Mouse (Mus musculus) frontal cortex, adult 2 months (tissue): Measurements from ENCODE around the gene Dvl1. TPM values are rescaled to one million over a fixed set of nuclear protein-coding genes. Genes with fewer than 3 reads are reported as not detected.

ENCODE experiments used
- DNase-seq, 2 experiments: peaks; one replicate each; pipeline ENCODE4 v3.0.0; 2022; ENCODE audit warnings: low spot score in 1 of 2; ENCODE audit errors: extremely low spot score in 1 of 2
- polyA plus RNA-seq: library from polyadenylated mRNA; depleted of rRNA; stranded (reverse); fragments of >200 nt; gene quantifications from 2 replicates; pipeline ENCODE4 v1.2.3, GENCODE M21; 2012

Gene Dvl1
- polyA plus RNA-seq, 1 experiment = 129 TPM

DNA sequence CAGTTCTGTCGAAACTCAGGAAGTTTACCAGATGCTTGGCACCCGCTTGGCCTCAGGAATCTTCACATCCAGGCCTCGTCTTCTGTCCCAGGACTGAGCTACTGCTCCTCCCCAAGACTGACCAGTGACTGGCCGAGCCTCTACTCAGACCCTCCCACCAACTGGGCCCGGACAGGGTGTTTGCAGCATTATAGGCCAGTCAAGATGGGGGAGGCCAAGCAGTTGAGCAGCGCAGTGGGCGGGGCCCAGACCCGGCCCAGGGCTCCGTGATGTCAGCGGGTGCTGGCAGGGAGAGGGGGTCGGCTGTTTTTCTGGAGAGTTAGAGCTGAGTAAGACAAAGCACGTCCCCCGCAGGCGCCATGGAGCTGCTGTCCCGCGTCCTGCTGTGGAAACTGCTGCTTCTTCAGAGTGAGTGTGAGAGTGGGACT is 7.7 kb upstream of the Dvl1 start, which contains the start of gene Mxra8:
Gene Mxra8, plus strand, starts transcription at position 198 of the 428 bp plus-strand sequence.
- DNase-seq = no peak

DNA sequence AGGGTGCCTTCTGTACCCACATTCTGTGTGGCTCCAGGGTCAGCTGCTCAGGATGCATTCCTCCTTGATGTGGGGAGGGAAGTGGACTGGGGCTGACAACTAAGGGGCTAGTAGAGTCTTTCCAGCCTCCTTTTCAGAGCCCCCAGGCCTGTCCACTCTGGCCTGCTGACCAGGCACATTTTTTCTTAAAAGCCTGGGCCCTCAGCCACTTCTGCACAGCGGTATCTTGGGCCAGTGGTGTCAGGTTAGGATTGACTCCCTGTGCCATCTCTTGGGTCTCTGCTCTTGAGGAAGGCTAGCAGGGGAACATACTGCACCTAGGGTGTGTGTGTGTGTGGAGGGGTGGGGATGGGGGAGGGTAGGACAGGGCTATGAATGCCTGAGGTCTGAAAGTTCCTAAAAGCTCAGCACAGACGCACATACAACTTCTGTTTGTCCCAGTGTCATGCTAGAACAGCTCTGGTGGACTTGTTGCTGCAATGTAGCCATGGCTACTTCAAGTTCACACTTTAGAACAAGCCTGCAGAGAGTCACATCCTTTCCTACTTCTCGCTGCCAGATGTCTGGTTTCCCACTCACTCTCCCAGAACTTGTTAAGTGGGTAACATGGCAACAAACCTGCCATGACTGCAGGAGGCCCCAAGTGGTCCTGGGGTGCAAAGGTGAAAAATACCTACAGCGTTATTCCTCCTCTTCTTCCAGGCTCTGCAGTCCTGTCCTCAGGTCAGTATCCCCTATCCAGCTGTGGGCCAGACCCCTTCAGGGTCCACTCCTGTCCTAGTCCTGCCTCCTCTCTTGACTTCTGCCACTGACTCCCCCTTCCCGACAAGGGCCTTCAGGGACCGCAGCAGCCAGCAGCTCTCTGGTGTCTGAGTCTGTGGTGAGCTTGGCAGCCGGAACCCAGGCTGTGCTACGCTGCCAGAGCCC is 6.9 kb upstream of the Dvl1 start:
- no peak for DNase-seq

DNA sequence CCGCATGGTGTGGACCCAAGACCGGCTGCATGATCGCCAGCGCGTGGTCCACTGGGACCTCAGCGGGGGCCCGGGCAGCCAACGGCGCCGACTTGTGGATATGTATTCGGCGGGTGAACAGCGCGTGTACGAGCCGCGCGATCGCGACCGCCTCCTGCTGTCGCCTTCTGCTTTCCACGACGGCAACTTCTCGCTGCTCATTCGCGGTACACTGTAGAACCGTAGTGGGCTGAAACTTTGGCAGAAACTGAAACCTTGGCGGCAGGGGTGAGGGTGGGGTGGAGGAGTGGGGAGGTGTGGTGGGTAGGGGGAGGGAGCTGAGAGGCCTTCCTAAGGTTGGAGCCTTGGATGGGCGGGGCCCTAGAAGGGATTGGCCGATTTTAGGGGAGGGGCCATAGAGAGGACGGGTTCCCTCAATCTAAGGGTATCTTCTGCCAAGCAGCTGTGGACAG is 6.2 kb upstream of the Dvl1 start:
- no peak for DNase-seq

DNA sequence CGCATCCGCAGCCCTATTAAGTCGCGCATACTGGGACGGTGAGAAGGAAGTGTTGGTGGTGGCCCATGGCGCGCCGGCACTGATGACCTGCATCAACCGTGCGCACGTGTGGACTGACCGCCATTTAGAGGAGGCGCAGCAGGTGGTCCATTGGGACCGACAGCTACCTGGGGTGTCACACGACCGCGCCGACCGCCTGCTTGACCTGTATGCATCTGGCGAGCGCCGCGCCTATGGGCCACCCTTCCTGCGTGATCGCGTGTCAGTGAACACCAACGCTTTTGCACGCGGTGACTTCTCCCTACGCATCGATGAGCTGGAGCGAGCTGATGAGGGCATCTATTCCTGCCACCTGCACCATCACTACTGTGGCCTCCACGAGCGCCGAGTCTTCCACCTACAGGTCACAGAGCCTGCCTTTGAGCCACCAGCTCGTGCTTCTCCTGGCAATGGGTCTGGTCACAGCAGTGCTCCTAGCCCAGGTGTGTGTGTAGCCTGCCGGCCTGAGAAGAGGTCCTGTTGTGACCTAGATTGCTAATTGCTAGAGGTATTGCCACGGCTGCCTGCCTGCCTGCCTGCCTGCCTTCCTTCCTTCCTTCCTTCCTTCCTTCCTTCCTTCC is 5.4 kb upstream of the Dvl1 start:
- no peak for DNase-seq

DNA sequence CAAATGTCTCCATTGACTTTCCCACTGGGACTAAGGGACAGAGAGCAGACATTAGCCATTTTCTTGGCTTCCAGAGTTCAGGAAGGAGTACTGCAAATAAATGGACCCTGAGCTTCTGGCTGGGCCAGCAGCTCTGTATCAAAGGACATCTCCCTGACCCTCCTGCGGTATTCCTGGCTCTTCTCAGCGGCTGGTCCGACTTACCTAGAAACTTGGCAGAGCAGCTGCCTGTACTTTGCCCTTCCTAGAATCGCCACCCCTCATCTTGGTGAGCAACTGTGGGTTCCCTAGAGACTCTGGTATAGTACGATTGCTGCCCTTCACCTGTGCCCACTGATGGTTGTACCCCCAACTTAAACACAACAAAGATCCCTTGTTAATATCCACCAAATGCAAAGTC is 4.0 kb upstream of the Dvl1 start:
- DNase-seq = no peak

DNA sequence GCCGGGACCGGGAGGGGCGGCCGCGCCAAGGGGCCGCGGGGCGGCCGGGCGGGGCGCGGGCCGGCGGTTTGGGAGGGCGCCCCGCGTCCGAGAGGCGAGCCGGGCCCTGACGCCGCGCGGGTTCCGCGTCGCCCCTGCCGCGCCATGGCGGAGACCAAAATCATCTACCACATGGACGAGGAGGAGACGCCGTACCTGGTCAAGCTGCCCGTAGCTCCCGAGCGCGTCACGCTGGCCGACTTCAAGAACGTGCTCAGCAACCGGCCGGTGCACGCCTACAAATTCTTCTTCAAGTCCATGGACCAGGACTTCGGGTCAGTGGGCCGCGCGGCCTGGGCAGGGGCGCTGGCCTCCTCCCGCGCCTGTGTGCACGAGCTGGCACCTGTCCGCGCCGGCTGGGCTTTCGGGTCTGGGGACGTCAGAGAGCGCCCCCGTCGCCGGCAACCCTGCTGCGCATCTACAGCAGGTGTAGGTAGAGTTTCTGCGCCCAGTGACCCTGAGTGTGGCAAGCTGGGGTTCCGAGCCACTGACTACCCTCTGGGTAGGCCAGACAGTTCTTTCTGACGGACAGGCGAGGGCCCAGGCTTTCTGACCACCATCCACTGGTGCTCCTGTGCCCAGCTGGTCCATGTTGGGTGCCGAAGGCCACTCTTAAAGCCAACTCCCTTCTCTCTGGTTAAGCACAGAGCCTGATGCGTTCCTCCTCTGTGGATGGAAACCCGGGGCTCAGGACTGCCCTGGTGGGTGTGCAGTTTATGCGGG is 570 bp downstream of the Dvl1 start:
- no peak for DNase-seq

DNA sequence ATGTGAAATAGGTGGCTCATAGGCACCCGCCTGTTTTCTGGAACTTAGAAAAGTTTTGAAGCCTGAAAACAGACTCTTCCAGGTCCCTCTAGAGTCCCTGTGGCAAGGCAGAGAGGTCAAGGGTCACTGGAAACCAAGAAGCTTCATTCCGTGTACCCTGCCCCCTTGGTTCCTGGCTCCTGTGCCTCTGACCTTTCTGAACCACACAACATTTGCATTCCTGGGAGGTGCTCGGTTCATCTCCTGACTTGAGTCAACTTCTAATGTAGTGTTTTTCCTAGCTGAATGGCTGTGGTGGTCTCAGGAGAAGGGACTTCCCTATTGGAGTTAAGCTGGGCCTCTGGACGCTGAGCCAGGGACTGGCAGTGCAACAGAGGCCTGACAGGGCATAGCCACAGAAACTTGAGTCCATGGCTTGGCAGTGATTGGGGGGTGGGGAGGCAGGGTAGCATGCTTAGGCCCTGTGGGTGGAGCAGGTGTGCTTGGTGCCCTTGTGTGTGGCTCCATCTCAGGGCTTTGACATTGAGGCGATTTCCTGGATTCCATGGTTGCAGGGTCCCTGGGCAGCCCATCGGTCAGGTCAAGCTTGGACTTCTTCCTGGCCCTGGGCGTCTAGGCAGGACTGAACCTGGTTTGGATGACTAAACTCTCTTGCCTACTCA is 1.4 kb downstream of the Dvl1 start:
- no peak for DNase-seq

DNA sequence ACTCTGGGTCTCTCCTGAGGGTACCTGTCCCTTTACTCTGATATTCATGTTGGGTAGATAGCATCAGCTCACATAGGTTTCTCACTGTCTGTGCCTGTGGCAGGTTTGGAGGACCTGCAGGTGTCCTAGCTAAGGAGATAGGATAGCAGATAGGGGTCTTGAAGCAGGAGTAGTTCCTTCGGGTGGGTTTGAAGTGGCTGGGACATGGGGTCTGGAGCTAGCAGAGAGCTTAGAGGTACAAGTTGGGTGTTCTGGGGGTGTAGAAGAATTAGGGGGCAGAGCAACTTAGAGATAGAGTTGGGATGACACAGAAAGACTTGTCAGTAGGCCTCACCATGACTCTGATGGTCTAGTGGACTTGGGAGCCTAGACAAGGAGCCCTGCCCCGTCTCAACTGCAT is 2.2 kb downstream of the Dvl1 start:
- no peak for DNase-seq

DNA sequence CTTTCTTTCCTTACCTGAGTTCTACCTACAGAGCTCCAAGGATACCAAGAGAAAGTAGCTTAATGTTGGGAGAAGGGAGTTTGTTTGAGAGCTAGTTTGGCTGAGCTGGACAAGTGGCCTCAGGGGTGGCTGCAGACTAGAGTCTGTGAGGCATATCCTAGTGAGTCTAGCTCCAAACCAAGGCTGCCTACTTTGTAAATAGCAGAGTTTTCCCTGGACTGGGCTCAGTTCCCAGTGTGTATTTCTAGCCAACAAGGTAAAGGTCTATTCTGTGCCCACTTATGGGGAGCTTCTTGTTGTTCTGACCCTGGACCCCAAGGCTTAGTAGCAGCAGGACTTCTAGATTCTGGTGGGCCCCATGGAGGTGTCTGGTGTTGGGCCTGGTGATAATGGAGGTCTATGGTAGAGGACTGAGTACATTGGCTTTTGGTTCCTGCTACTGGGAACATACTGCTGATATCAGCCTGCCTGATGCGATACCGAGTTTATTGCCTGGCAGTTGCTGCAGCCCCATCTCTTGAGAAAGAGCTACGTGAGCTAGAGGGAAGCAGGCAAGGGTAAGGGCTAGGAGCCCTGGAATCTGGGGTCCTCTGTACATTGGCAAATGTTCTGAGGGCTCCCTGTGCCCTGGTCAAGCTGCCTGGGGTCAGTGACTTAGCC is 2.7 kb downstream of the Dvl1 start:
- DNase-seq = no peak

DNA sequence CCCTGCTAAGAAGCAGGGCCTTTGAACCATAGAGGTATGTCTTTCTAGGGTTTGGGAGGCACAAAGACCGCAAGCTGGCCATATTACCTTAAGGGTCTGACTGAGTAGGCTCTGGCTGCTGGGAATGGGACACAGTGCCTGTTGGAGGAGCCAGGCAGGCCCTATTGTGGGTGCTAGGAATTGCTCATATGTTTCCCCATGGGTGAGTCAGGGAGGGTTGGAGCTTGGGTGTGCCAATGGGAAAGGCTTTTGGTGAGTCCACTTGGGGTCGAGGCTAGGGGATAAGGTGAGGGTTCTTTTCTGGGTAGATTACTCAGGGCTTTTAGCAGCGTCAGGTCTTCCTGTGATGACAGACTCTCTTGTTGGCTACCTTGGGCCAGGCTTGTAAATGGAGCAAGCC is 4.2 kb downstream of the Dvl1 start:
- DNase-seq = no peak

DNA sequence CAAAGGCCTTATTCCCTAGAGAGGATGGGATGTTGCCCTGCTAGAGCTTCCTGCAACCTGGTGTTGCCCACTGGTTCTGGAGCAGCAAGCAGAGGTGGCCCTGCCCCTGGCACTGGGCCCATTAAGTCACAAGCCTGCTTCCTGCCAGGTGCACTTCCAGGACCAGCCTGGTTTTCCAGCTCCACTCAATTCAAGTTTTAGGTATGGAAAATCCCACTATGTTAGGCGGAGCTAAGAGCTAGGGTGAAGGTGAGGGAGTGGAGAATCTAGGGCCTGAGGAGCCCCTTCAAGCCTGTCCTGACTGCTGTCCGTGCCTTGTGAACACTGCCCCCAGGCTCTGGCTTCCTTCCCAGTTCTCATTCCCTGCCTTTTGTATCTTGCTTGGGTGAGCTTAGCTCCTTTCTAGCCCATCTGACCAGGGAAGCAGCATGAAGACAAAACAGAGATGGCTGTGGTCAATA is 4.8 kb downstream of the Dvl1 start:
- no peak for DNase-seq

DNA sequence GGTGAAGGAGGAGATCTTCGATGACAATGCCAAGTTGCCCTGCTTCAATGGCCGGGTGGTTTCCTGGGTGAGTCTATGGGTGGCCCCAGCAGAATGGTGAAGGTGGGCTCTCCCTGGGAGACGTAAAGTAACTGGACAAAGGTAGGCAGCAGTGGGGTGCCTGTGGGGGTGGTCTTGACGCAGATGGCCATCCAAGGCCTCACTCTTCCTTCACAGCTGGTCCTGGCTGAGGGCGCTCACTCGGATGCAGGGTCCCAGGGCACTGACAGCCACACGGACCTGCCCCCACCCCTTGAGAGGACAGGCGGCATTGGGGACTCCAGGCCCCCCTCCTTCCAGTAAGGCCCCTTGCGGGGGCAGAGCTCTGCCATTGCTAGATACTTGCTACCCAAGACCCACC is 6.2 kb downstream of the Dvl1 start:
- DNase-seq = no peak

DNA sequence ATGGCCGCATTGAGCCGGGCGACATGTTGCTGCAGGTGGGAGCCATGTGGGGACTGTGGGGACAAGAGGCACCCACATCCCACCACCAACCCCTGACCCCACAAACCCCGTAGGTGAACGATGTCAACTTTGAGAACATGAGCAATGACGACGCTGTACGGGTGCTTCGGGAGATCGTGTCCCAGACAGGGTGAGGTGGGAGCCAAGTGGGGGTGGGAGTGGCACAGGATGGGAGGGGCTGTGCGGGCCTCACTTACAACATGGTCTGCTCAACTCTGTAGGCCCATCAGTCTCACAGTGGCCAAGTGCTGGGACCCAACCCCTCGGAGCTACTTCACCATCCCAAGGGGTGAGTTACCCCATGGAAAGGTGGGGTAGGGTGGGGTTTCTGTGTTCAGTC is 7.8 kb downstream of the Dvl1 start:
- no peak for DNase-seq

DNA sequence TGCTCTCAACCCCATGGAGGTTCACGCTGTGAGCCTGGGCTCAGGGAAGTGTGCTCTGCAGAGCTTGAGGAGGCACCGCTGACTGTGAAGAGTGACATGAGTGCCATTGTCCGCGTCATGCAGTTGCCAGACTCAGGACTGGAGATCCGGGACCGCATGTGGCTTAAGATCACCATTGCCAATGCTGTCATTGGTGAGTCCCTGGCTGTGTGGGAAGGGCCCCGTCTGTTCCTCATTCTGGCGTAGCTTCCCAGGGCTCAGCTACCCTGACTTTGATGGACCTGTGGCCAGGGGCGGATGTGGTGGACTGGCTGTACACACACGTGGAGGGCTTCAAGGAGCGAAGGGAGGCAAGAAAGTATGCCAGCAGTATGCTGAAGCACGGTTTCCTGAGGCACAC is 8.9 kb downstream of the Dvl1 start:
- no peak for DNase-seq

DNA sequence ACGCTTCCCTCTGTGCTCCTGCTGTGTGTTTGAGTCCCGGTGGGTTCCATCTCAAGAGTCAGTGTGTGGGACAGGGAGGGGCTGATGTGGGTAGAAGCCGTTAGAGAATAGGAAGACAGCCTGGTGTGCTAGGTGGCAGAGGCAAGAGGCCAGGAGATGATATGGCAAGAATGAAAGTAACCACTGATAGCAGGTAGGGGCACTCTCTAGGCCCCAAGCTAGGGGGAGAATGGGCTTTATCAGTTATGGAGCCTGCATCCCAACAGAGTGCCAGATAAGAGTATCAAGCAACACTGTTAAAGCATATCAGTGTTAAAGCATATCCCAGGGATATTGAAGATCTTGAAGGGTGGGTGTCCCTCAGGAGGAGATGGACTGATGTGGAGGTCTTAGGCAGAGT is 9.7 kb downstream of the Dvl1 start:
- DNase-seq = no peak

DNA sequence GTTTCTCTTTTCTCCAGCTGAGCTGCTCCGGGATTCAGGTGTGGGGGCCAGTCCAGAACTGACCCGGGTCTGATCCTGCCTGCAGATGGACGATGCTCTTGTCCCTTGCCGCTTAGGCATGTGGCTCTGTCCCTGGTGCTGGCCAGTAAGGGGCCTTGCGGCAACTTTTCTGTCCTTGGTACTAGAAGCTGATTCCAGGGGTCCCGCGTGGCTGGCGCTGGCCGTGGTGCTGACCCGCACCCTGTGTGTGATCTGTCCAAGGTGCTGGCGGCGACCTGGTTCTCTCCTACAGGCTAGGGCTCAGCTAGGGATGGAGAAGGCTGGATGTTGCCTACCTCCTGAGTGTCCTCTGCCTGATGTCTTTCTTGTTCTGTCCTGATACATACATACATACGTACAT is 12.1 kb downstream of the Dvl1 start:
- DNase-seq = no peak

DNA sequence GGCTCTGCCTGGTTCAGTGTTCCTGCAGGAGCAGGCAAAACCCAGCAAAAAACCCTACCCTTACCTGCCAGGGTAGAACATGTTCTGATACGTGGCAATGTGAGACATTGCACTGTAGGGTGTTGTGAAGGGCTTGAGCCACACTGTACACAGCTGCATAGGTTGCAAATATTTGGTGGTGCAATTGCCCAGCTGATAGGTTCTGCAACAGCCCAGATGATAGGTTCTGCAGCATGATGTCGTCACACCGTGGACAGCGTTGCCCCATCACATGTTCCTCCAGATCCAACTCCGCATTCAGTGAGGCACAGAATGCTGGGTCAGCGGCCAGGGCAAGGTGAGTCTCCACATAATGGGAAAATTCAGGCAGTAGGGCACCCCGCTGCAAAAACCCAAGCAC is 14.6 kb downstream of the Dvl1 start:
- DNase-seq = no peak

DNA sequence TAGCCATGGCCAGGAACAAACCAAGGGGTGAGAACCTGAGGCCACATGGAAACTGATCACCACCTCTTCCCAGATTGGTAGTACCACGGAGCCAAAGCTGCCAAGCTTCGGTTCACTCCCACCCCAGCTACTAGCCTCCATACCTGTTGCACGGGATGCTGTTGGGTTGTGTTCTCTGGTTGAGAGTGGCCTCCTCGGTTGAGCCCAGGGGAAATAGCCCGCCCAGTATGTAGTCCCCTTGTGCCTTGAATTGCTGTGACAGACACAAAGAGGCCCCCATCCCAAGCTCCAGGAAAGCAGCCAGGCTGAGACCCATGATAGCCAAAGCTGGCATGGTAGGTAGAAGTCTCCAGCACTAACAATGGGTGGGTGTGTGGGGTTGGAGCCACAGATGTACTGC is 15.8 kb downstream of the Dvl1 start, which contains the start of gene Tas1r3:
Gene Tas1r3, minus strand, starts transcription at position 362 of the 400 bp plus-strand sequence.
- no peak for DNase-seq

DNA sequence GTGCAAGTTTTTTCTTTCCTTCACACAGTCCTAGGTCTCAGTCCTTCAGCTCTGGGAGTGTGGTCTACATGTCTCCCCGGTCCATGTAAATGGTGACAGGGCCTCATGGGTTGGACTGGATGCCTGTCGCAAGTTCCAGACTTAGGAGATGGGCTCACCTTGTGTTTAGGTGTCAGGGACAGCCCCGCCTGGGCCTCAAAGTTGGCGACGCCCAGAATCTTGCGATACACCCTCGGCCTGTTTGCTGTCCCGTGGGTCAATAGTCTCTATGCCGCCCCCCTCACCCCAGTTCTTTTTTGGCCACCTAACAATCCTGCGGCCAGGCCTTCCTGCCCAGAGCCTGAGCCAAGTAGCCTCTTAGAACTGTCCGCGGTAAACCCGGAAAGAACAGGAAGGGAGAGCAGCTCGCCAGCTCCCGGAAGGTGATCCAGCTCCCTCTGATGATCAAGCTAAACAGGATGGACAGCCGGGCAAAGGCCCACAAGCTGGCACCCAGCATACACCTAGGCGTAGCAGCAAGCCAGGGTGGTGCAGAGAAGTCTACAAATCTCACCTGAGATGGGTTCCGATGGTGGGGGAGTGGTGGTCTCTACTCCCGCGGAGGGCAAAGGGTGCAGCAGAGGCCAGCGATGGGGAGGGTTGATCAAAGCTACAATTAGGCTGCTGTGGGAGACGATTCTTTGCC is 21.6 kb downstream of the Dvl1 start:
- no peak for DNase-seq
